Mouse (Mus musculus) spleen, postnatal 14 days (tissue): Measurements from ENCODE around the gene Pde5a.

Experiments
- DNase-seq, 2 experiments: peaks; one replicate each; pipeline ENCODE4 v3.0.0; 2021 to 2022; ENCODE audit warnings: low spot score in 2 of 2

Pde5a gene

DNA sequence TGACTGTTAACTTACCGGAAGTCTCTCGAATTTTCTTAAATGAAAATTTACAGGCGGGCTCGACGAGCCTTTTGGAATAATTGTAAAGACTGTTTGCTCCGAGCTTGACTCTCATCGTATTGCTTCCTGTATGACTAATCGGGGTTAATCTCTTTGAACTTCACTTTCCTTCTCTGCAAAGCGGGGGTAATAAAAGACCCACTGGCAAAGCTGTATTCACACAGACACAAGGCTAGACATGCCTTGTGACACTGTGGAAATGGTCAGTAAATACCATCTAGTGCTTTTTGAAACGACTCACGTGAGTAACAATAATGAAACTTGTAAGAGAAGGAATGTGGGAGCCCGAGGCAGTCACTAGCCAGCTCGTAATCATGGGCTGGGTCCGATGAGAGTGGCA lies 35.0 kb downstream of the Pde5a start:
- DNase-seq, result no peak

DNA sequence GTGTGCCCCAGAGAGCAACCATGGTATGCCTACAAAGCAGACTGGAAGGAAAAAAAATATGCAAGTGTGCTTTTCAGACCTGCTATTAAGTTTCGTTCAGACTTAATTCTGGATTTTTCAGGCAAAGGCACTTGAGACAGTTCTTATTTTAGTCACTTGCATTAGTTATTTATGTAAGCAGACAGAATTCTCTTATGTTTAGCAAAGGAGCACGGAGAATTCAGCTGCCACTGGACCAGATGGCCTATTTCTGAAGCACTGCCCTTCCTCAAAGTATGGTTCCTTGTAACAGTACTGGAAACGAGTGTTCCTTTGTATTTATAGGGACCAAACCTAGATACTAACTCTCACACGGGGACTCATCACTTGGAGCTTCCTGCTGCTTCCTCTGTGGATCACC lies 38.2 kb downstream of the Pde5a start:
- no peak for DNase-seq

DNA sequence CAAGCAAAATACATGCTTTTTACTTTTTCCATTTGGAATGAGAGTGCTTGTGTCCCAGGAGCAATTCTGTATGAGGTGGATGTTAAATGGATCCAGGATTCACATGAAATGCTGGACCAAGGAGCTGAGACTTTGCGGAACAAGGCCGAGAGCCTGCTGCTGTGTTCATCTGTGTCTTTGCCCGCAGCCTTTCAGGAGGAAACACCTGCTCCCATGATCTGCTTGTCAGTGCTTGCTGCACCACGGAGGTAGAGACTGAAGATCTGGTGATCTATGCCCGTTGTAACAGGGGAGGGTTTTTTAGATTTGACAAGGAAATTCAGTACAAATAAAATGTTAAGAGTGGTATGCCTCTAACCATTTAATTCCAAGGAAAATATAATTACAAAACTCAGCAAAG lies 39.1 kb downstream of the Pde5a start:
- no peak for DNase-seq

DNA sequence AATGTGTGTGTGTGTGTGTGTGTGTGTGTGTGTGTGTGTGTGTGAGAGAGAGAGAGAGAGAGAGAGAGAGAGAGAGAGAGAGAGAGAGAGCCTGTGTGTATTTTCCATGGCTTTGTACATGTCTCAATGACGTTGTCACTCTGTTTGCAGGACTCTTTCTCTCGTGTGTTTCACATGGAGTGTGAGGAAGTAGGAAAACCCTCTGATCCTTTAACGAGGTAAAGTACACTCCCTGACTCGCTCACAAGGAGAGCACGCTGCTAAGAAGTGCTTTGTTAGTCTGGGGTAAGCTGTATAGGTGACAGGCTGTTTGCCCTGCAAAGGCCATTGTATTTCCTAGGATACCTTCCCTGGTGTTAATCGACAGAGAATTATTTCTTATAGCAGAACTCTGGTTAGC lies 52.7 kb downstream of the Pde5a start:
- no peak for DNase-seq

DNA sequence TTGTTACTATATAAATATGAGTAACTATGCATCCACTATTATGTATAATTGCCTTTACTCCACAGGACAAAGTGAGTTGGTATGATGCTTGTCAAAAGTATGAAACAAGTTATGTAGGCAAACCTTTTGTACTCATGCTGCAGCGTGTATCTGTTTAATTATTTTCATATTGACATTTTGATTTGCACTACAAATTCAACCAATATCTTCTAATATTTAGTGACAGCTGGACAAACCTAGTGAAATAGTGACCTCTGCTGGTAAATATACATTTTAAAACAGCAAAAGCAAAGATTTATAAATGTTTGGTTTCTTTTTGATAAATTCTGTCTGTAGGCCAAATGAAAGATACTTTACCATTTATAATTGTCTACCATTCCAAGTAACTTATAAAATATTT lies 55.5 kb downstream of the Pde5a start:
- no peak for DNase-seq

DNA sequence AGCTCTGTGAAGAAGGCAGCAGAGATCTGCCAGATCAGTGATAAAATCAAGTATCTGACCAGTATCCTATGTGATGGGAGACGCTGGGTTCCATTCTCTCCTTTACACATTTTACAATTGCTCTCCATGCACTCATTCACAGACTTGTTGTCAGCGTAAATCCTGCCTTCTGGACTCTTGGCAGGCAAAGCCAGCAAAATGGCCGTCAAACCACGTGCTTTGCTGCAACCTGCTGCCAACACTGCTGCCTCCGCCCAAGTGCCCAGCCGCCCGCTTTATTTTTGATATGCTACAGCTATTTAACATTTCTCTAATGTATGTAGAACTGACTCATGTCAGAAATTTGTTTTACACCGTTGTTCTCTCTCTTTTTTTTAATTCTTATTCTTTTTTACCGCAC lies 59.6 kb downstream of the Pde5a start:
- DNase-seq, result no peak

DNA sequence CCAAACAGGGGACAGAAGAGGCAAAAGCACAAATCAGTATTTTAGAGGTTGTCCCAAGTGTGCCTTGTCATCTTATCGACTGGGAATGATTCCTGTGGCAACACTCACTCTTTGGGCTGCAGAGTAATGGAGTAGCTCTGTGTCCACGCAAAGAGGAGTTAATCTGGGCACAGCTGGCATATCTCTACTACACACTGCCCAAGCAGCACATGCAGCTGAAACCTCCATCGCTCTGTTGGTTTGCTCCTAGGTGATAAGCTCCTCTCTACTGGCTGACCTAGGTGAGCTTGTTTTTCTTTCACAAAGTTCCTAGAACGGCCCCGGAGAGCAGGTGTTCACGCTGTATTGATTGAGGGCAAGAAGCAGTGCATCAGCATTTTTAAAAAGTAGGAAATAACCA lies 60.8 kb downstream of the Pde5a start:
- DNase-seq, result no peak

DNA sequence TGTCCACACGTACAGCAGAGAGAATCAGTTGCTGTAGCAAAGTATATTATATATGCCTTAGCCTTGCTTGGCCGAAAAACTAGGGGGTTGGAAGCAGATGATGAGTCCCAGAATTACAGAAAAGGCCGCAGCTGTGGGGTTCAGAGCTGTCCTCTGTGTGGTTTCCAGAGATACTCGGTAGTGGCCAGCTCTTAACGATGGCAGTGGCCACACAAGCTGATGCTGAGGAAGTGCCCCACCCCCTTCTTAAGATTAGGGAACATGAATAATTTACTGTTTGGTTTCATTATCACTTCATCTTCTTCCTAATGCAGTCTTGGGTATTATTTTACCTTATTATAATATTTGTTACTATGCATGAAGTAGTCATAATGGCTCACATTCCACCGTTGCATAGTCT lies 71.3 kb downstream of the Pde5a start:
- DNase-seq, result no peak

DNA sequence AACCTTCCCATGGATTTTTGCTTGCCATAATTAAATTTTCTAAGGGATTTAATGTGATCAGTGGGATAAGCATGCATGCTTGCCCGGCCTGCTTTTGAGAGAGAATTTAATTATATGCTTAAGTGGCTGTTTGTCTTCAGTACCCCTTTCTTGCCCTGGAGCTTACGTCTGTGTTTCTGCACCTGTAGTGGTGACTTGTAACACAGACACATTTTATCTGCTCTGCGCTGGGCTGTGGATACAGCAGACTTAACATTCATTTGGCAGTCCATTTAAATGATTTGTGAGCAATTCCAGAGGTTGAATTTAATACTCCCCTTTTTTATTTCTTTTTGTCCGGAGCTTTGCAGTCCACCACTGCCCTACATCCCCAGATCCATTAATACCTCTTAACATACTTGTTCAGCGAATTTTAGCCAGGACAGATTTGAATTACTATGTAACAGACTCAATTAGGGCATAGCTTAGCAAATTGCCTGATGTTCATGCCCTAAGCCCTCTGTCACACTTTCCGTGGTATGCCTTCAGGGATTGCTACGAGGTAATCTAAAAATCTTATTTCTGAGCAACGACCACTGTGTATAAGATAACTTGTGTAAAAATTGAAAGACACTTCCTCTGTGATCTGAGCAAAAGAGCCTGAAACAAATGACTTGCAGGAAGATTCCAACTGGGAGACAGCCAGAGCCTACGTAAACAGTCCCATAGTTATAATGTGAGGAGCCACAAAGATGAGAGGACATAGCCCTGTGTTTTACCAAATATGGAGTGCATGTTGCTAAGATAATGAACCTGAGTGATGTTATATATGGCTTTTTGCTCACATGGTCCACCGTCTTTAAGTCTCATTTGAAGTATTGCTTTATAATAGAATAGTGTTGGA lies 72.0 kb downstream of the Pde5a start:
- DNase-seq, result no peak

DNA sequence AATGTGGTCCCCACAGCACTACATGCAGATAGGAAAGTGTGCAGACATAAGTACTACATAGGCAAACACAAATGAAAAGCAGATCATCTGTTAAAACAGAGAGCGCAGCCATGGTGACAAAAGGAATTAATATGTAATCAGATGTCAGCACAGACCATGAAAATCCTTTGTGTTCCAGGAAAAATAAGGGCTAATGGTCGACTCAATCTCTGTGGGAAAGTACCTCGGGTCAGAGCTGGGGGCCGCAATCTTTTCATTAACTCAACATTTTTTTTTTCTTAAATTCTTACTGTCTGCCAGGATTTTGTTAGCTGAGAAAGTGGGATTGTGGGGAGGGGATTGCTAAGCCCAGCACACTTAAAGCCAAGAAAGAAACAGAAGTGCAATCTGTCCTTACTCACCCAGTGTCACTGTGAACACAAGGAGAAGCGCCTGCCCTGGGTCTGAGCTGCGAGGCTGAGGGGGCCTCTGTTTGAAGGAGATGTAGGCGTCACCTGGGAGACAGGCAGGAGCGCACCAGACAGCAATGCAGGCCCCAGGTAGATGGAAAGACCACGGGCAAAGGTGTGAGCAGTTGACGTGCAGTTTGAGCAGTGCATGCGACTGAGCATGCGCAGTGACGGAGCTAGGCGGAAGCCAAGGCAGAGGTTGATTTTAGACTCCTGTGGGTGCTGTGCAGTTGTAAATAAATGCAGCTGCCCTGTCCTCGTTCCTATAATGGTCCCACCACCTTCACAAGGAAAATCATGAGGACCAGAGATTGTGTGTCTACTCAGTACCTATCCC lies 72.9 kb downstream of the Pde5a start:
- DNase-seq, result no peak

DNA sequence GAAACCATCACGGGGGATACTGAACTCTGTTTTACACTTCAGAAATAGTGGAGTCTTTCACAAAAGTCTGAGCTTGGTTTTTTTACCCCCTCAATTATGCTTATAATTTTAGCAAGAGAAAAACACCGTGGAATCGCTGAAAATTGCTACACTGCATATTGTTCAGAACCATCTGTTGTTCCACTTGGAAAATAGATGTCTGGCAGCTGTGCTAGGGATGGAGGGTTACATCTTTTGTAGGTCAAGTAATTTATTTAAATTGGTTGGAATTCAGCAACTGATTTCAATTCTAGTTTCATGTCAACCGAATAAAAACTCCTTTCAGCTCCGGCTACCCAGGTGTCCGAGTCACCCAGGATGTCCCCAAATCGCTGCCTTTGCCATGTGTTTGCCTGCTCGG lies 78.6 kb downstream of the Pde5a start:
- DNase-seq, result no peak

DNA sequence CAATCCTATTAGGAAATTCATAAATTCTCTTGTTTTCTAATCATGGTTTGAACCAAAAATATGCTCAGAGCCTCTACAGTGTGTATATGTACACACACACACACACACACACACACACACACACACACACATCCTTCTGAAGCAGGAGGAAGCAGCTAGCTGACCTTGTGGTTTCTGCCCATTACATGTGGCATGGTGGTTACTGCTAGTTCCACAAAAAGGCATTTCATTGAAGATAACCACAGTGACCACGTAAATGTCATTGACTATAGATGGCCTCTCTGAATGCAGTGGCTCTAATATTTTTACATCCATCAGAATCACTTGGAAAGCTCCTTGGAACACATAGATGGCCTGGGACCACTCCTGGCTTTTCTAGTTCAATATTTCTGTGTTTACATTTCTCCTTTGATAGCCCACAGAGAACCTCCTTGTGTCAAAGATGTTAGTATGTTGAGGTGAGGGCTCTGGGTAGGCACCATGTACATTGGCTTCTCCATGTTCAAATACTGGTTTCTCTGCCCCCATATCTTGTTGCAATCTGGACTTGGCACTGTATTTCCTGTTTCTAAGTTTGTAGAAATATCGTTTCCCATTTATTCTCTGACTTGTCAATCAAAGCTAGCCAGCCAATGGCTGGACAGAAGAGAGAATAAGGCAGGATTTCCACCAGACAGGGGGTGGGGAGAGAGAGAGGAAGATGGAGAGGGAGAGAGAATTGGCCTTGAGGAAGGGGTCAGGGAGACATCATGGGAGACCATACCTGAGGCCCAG lies 81.5 kb downstream of the Pde5a start:
- DNase-seq, result no peak

DNA sequence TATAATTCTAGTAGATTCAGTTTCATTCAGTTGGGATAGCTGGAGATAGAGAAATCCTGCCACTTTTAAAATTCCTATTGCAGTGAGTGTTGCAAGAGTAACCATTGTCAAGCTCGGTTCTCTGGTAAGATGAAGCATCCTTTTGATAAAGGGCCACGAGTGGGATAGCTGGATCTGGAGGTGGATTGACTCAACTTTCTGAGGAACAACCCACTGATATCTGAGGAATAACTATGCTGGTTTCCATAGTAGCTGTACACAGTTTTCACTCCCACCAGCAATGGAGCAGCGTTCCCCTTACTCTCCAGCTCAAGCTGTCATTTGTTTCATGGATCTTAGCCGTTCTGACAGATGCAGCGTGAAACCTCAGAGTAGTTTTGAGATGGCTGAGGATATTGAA lies 82.2 kb downstream of the Pde5a start:
- DNase-seq, result no peak

DNA sequence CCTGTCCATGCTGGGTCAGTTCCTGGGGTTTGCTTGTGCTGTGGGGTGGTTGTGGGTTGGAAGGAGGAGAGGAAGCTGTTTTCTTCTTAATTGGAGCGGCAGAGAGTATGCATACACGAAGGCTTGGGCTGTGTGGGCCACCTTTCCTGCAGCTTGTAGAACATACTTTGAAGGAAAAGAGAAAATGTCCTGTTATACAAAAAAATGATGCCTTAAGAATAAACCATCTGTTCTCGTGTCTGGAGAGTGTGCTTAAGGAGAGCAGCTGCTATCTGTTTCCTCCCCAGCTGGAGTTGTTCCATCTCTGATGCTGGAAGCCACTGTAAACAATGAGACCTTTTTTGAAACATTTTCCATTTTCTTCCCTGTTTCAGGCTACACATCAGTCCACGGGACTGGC lies 85.8 kb downstream of the Pde5a start:
- no peak for DNase-seq

DNA sequence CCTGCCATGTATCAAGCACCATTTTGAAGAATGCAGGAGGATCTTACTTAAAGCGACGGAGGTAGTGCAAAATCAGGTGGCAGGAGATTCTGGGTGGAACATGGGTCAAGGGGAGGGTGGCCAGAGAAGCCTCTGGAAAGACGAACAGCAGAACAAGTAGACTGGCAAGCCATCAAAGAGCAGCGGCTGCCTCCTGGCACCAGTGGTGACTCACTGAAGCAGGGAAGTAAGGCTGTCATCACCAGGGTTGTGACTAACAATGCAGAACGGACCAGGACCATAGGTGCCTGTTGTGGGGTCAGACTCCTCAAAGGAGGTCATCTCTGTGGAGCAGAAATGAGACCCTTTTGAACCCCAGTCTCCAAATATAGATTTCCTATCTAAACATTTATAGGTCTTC lies 89.5 kb downstream of the Pde5a start:
- DNase-seq, result no peak

DNA sequence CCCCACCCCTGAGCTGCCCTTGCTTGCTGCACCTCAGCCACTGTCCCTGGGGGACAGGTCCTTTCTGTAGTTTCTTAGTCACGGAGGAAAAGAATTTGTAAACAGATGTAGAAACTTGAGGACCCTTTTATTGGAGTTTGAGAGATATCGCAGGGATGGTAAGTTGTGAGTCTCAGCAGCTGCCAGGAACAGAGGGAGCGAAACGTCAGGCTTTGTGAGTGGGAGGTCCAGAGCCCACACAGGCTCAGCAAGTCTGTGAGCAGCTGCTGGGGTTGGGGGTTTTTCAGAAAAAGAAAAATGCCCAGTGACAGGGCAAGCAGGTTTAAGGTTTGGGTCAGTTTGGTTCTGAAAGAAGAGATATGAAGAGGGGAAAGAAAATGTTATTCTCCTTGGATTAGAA lies 92.0 kb downstream of the Pde5a start:
- DNase-seq, result no peak

DNA sequence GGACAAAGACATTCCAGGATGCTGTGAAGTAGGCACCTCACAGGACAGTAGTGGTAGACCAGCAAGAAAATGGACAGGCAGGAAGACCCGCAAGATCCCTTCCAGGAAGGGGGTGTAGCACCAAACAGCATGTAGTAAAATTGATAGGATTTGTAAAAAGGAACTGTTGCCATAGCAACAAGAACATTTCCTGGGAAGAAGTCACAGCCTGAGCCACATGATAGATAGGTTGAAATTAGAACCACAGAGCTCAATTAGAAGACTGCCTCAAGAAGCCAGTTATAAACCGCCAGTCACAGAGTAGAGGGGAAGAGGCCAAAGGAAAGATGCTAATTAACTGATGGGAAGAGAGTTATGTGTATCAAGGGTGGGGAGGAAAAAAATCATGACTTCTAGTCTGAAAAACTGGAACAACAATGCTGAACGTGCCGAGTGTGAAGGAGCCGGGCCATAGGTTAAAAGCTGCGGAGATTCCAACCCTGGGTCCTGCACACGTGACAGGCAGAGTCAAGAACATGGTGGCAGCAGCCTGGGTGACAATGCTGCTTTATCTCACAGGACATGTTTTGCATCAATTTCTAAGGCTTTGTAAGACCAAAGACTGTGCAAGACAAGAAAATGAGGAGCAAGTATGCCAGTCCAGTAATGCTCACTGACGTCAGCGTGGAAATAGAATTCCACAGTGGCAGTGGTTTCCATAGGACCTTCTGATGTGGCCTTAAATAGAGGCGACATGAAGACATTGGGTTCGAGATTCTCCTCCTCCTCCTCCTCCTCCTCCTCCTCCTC lies 99.7 kb downstream of the Pde5a start:
- DNase-seq, result no peak

DNA sequence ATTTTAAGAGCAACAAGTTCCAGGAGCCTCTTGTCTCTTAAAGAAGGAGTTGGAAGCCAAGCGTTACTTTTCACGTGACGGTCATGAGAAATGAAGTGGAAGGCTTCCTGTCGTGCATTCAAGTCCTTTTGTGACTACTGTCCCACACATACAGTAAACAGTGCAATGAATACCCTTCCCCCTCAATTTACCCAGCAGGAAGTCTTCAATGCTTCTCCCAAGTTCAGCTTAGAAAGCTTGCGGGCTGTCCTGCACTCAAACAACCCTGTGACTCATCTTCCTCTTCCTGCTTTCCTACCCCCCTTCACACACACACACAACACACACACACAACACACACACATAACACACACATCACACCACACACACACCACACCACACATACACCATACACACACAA lies 105.8 kb downstream of the Pde5a start:
- DNase-seq, result no peak

DNA sequence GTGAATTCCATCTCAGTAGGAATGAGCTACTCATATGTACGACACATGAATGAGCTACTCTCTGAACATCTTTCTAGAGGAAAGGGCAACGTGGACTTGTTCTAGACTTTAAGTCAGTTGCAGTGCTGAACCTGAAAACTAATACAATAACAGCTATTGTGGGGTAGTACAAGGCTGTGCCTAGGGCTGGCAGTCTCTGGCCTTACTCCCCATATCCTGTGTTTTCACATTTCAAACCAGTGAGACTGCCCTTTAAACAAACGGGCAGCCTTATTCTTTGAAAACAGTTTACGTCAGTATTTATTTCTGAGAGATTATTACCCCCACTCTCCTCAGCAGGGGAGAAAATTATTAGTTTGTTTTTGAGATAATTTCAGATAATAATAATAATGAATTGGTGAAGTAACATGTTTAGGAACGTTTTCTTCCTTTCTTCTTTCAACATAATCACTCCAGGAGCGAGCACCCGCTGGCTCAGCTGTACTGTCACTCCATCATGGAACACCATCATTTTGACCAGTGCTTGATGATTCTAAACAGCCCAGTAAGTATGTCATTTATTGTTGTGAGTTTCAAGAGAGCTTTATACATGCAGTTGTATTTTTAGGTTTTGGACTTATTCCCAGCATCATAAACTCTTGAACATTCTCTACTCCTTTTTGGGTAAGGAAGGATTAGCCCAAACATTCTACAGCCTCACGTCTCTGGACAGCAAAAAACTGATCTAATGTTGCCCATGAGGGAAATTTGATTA lies 106.5 kb downstream of the Pde5a start:
- DNase-seq, result no peak

DNA sequence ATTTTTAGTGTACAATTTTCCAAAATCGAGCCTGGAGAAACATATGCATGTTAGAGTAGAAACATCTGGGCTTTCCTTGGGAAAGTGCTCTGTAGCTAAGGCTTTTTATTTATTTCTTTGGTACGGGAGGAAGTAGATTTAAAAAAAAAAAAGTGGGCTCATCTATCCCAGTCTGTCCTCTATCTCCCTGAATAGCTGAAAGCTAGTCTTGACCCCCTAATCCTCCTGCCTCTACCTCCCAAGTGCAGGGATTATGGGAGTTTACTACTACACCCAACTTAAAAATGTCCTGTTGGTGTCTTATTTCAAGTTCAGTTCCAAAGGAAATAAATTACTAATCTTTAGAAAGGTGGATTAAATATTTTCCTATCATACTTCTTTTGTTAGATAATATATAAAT lies 108.9 kb downstream of the Pde5a start:
- DNase-seq, result no peak
